Mouse (Mus musculus) Muller cell, postnatal 12 days (primary cell): ENCODE data around the gene Hivep3.

ENCODE experiments used
- DNase-seq: peaks from one replicate; pipeline ENCODE4 v3.0.0-alpha.2; 2015; ENCODE audit errors: inconsistent ontology term

Hivep3 gene

GRCm38 (mm10) chr4:120053026-120054005, 319.7 kb downstream of the Hivep3 start:
- DNase-seq = no peak

- DNase-seq = no peak
Measured at GRCm38 (mm10) chr4:120054145-120054544, 320.6 kb downstream of the Hivep3 start.

- DNase-seq = no peak
Measured at GRCm38 (mm10) chr4:120056451-120056850, 322.9 kb downstream of the Hivep3 start.

- no peak for DNase-seq
Measured at GRCm38 (mm10) chr4:120057529-120057928, 323.9 kb downstream of the Hivep3 start.

- no peak for DNase-seq
Measured at GRCm38 (mm10) chr4:120058157-120058556, 324.6 kb downstream of the Hivep3 start.

- DNase-seq = no peak
Measured at GRCm38 (mm10) chr4:120058794-120059193, 325.2 kb downstream of the Hivep3 start.

GRCm38 (mm10) chr4:120061727-120062126, 328.1 kb downstream of the Hivep3 start:
- no peak for DNase-seq

GRCm38 (mm10) chr4:120062198-120062597, 328.6 kb downstream of the Hivep3 start:
- DNase-seq = no peak

GRCm38 (mm10) chr4:120062754-120063153, 329.2 kb downstream of the Hivep3 start:
- DNase-seq = no peak

- DNase-seq = no peak
Measured at GRCm38 (mm10) chr4:120063353-120064124, 330.0 kb downstream of the Hivep3 start.

GRCm38 (mm10) chr4:120064696-120065095, 331.1 kb downstream of the Hivep3 start, which contains the start of gene AL607142.1:
TSS of gene AL607142.1 (plus strand) at chr4:120064996.
- no peak for DNase-seq

GRCm38 (mm10) chr4:120066841-120067591, 333.4 kb downstream of the Hivep3 start:
- DNase-seq = peak; percentile 24

GRCm38 (mm10) chr4:120067592-120068235, 334.1 kb downstream of the Hivep3 start:
- no peak for DNase-seq

GRCm38 (mm10) chr4:120068883-120069581, 335.4 kb downstream of the Hivep3 start:
- no peak for DNase-seq

GRCm38 (mm10) chr4:120069582-120069980, 336.0 kb downstream of the Hivep3 start:
- DNase-seq = no peak

GRCm38 (mm10) chr4:120071411-120071810, 337.8 kb downstream of the Hivep3 start:
- no peak for DNase-seq

- DNase-seq = peak; percentile 37
Measured at GRCm38 (mm10) chr4:120071842-120072507, 338.4 kb downstream of the Hivep3 start.

GRCm38 (mm10) chr4:120074061-120074460, 340.5 kb downstream of the Hivep3 start:
- DNase-seq = peak; percentile 84

GRCm38 (mm10) chr4:120077322-120077721, 343.7 kb downstream of the Hivep3 start:
- no peak for DNase-seq

- peak; percentile 35 for DNase-seq
Measured at GRCm38 (mm10) chr4:120082527-120082926, 348.9 kb downstream of the Hivep3 start.
